Mouse (Mus musculus) heart, adult 9 months (tissue): Measurements from ENCODE around the gene Gal.
A peak's percentile ranks its signal among the peaks of the same experiment; 100 is the strongest.

Experiments
- DNase-seq, 2 experiments: peaks; one replicate each; pipeline ENCODE4 v3.0.0; 2022; ENCODE audit warnings: low spot score in 2 of 2

The Gal gene

GRCm38 (mm10) chr19:3422488-3422887 lies 8.1 kb upstream of the Gal start:
- DNase-seq, result peak; percentile 2 to 21

GRCm38 (mm10) chr19:3419251-3419650 lies 4.9 kb upstream of the Gal start:
- no peak for DNase-seq

GRCm38 (mm10) chr19:3405531-3406281 lies 8.6 kb downstream of the Gal start:
- no peak for DNase-seq

- no peak for DNase-seq
Measured at GRCm38 (mm10) chr19:3404030-3404429, 10.3 kb downstream of the Gal start.

- DNase-seq, result no peak
Measured at GRCm38 (mm10) chr19:3402390-3402789, 12.0 kb downstream of the Gal start.

- DNase-seq, result no peak
Measured at GRCm38 (mm10) chr19:3401943-3402342, 12.4 kb downstream of the Gal start.

- DNase-seq, result no peak
Measured at GRCm38 (mm10) chr19:3401504-3401903, 12.8 kb downstream of the Gal start.

- DNase-seq, result no peak
Measured at GRCm38 (mm10) chr19:3400057-3400456, 14.3 kb downstream of the Gal start.

- no peak for DNase-seq
Measured at GRCm38 (mm10) chr19:3394216-3394615, 20.1 kb downstream of the Gal start.

GRCm38 (mm10) chr19:3392384-3392783 lies 22.0 kb downstream of the Gal start:
- no peak for DNase-seq

GRCm38 (mm10) chr19:3389089-3389488 lies 25.3 kb downstream of the Gal start:
- peak; percentile 87 to 88 for DNase-seq

- DNase-seq, result peak; percentile 82 to 83
Measured at GRCm38 (mm10) chr19:3388629-3389057, 25.7 kb downstream of the Gal start, which contains the start of gene Tesmin. Gene Tesmin (plus strand): TSS chr19:3388857.

GRCm38 (mm10) chr19:3388061-3388460 lies 26.3 kb downstream of the Gal start:
- DNase-seq, result no peak

GRCm38 (mm10) chr19:3378614-3379013 lies 35.7 kb downstream of the Gal start:
- DNase-seq, result peak; percentile 18 to 34

- DNase-seq, result peak; percentile 19 to 39
Measured at GRCm38 (mm10) chr19:3376966-3377715, 37.2 kb downstream of the Gal start.

GRCm38 (mm10) chr19:3375945-3376495 lies 38.3 kb downstream of the Gal start:
- no peak for DNase-seq

GRCm38 (mm10) chr19:3374028-3374427 lies 40.3 kb downstream of the Gal start:
- DNase-seq, result no peak

GRCm38 (mm10) chr19:3373380-3373779 lies 41.0 kb downstream of the Gal start:
- peak; percentile 30 to 43 for DNase-seq

- no peak for DNase-seq
Measured at GRCm38 (mm10) chr19:3368276-3368675, 46.1 kb downstream of the Gal start.

- DNase-seq, result no peak
Measured at GRCm38 (mm10) chr19:3365089-3365488, 49.3 kb downstream of the Gal start.

- no peak for DNase-seq
Measured at GRCm38 (mm10) chr19:3363510-3363909, 50.8 kb downstream of the Gal start.
